Mouse (Mus musculus) lung, adult 2 months (tissue): ENCODE measurements at regions not wholly inside any gene's neighbourhood (a gene's known extent, or its start where the extent isn't known, plus 50 kb on each side); places are given as distances from the start of the nearest gene placed in this dataset.

Experiments
- CTCF ChIP-seq: fragments of 200-500 bp; IDR thresholded peaks from 2 replicates; pipeline ENCODE4 v1.5.1; 2011; ENCODE audit warnings: mild to moderate bottlenecking, low read length, control low read depth; ENCODE audit not compliant: insufficient read depth
- POLR2A ChIP-seq: fragments of 200-500 bp; IDR thresholded peaks from 2 replicates; pipeline ENCODE4 v1.6.1; 2011; ENCODE audit warnings: low read depth, mild to moderate bottlenecking, control low read depth, low read length, borderline replicate concordance; ENCODE audit errors: extremely low read depth

- TF ChIP-seq CTCF (no peak), POLR2A (no peak)
These were observed 108.4 kb upstream of the Gm9972 start for GRCm38 (mm10) chr11:42927156-42927555.
